Mouse (Mus musculus) adrenal gland, postnatal 10 days (tissue): ENCODE measurements at regions not wholly inside any gene's neighbourhood (a gene's known extent, or its start where the extent isn't known, plus 50 kb on each side); places are given as distances from the start of the nearest gene placed in this dataset.

ENCODE experiments used
- DNase-seq: peaks from one replicate; pipeline ENCODE4 v3.0.0; 2021; ENCODE audit warnings: mixed read lengths

DNA sequence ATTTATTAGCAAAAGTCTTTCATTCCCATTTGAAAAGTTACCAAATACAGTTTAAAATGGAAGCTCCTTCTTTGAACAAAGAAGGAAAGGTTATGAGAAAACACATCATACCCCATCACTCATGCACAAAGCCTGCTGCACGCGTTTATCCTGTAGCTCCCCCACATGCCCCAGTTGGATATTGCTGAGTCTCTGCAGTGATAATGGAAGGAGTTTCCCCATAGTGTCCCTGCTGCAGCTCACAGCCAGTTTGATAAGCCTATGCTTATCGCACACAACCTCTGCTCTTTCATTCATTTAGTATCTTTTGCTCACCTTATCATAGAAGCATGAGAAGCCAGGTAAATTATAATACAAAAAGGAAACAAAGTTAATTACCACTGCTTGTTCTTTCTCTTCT, 55.1 kb upstream of the 1700008P02Rik start:
- peak; percentile 14 for DNase-seq
